ENCODE assay signal across 8 mouse cellular contexts in genomic region chr11:119913291-119913934, GRCm38 (mm10). TPM values are rescaled to one million over a fixed set of nuclear protein-coding genes. Genes with fewer than 3 reads are reported as not detected.
DNase-seq lines count a peak whose midpoint lies in the region; ATAC-seq lines count a peak whose summit lies in the region.

Gene Chmp6, plus strand, starts transcription at chr11:119913441.

- WGBS in hindbrain, embryonic 10.5 days, result 1% methylated on average over 48 of the region's 48 CpGs

- peak within 1 kb of the TSS; percentile 97 for H3K27ac ChIP-seq in hindbrain, embryonic 10.5 days

- H3K4me1 ChIP-seq in hindbrain, embryonic 10.5 days (replicated peaks), result peaks cover 57% of the 10 kb centered on the region

- peaks cover 33% of the 10 kb centered on the region for H3K36me3 ChIP-seq in hindbrain, embryonic 10.5 days

- no peaks in the 10 kb centered on the region for H3K9me3 ChIP-seq in hindbrain, embryonic 10.5 days

- ATAC-seq in frontal cortex, adult (ENCODE audit: low TSS enrichment), result peak; percentile 42; the same call in 1 of the 2 replicates

- no peaks in the 10 kb centered on the region for H3K27me3 ChIP-seq in hindbrain, embryonic 10.5 days (ENCODE audit: insufficient read depth, poor library complexity, severe bottlenecking)

- H3K4me3 ChIP-seq in hindbrain, embryonic 10.5 days, result peak within 1 kb of the TSS; percentile 97

- DNase-seq in MEL-GATA-1-ER (ENCODE audit: extremely low read depth, low read depth), result peak; percentile 47
- DNase-seq in cerebellum, adult 8-10 months, result peak; percentile 94
- DNase-seq in hindbrain, embryonic 10.5 days (ENCODE audit: low spot score), result peak; percentile 88
- DNase-seq in layer of hippocampus, adult 9-11 months, result peak; percentile 83
- DNase-seq in lung, postnatal 10 days, result peak; percentile 93
- DNase-seq in ovary, postnatal 36 days (ENCODE audit: low spot score), result peak; percentile 90
- DNase-seq in thymus, postnatal 25 days, result peak; percentile 86

RNA-seq across cellular contexts. Expression of gene Chmp6, which starts in this region (rescaled TPM):
- polyA plus RNA-seq in hindbrain, embryonic 10.5 days (2016; fragmentation: Nextera tagmentation; extraction: Ambion mirVana), result 112 and 114 TPM in 2 replicates

Comparison
In these comparisons a context has a peak if more than half of its experiments do, and no peak if none do; other contexts are left out.
1. Peak in every context shown above with its lines: DNase-seq, ATAC-seq, H3K4me3 ChIP-seq and H3K27ac ChIP-seq.